Mouse (Mus musculus) lung, embryonic 15.5 days (tissue): ENCODE results near the gene Zfp341. TPM values are rescaled to one million over a fixed set of nuclear protein-coding genes. Genes with fewer than 3 reads are reported as not detected.

Experiments
- ATAC-seq: fragments of 200-750 bp; cut with Nextera tagmentation; 2 replicates; pipeline ENCODE4 v1.8.0; 2017; ENCODE audit warnings: moderate number of reproducible peaks, borderline replicate concordance; ENCODE audit not compliant: low FRiP score, low TSS enrichment; ENCODE audit errors: extremely low read depth
- H3K27ac ChIP-seq: fragments of 300-500 bp; sonication (generic); 2 replicates; pipeline ENCODE4 v1.5.1; 2015; ENCODE audit warnings: moderate library complexity, mild to moderate bottlenecking, inconsistent platforms
- H3K27me3 ChIP-seq: fragments of 300-500 bp; sonication (generic); 2 replicates; pipeline ENCODE4 v1.6.1; 2015; ENCODE audit warnings: inconsistent platforms
- H3K36me3 ChIP-seq: fragments of 300-500 bp; sonication (generic); 2 replicates; pipeline ENCODE4 v1.6.1; 2015; ENCODE audit warnings: inconsistent platforms
- H3K4me1 ChIP-seq: fragments of 300-500 bp; sonication (generic); 2 replicates; pipeline ENCODE4 v1.6.1; 2015; ENCODE audit warnings: inconsistent platforms
- H3K4me2 ChIP-seq: fragments of 300-500 bp; sonication (generic); 2 replicates; pipeline ENCODE4 v1.6.1; 2015; ENCODE audit warnings: inconsistent platforms, mild to moderate bottlenecking, moderate library complexity
- H3K4me3 ChIP-seq: fragments of 300-500 bp; sonication (generic); 2 replicates; pipeline ENCODE4 v1.5.1; 2015; ENCODE audit warnings: mild to moderate bottlenecking, inconsistent platforms
- H3K9ac ChIP-seq: fragments of 300-500 bp; sonication (generic); 2 replicates; pipeline ENCODE4 v1.6.1; 2015; ENCODE audit warnings: inconsistent platforms
- H3K9me3 ChIP-seq: fragments of 300-500 bp; sonication (generic); 2 replicates; pipeline ENCODE4 v1.6.1; 2016; ENCODE audit warnings: inconsistent platforms
- WGBS: fragments of 180-500 bp; shearing (Covaris S2); methylation state at CpG from one replicate; pipeline ENCODE4 v1.1.7; 2015; 5-methylcytosine and 5-hydroxymethylcytosine counted together
- polyA plus RNA-seq: library from polyadenylated mRNA; unstranded; fragments of >200 nt; fragmentation: Nextera tagmentation; extraction: Ambion mirVana; gene quantifications from 2 replicates; pipeline ENCODE4 v1.2.1, GENCODE M21; 2015

Zfp341 gene
- polyA plus RNA-seq, 1 experiment from 2014 or later, result 1.0 TPM

DNA sequence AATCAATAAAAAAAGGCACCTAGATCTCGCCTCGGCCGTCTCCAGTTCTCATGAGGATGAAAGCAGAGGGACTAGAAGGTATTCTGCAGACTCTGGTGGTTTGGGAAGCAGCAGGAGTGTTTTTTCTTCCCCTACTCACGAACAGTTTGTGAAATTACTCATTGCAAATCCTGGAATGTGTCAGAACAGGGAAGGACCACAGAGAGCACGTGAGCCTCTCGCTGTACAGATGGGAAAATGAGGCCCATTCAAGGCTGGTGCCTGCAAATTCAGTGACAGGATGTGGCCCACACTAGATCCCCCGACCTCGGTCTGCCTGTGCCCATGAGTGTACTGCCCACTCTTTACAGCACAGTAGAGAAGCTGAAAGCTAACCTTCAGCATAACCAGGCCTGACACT is 41.1 kb upstream of the Zfp341 start:
- no peaks in the 10 kb centered on the region for H3K36me3 ChIP-seq
- no peak overlapping the region for H3K4me3 ChIP-seq
- H3K4me2 ChIP-seq, result no peak overlapping the region
- ATAC-seq, result no peak
- H3K27me3 ChIP-seq, result no peaks in the 10 kb centered on the region
- 64% methylated on average over 8 of the region's 8 CpGs for WGBS
- H3K9me3 ChIP-seq, result no peaks in the 10 kb centered on the region
- no peak overlapping the region for H3K9ac ChIP-seq
- H3K27ac ChIP-seq, result no peak overlapping the region
- peaks cover 32% of the 10 kb centered on the region for H3K4me1 ChIP-seq

GRCm38 (mm10) chr2:154572996-154573395 is 40.1 kb upstream of the Zfp341 start:
- ATAC-seq, result no peak
- Histone ChIP-seq H3K9me3 (no peaks in the 10 kb centered on the region), H3K4me1 (peaks cover 22% of the 10 kb centered on the region), H3K36me3 (no peaks in the 10 kb centered on the region), H3K9ac (no peak overlapping the region), H3K4me3 (no peak overlapping the region), H3K27me3 (no peaks in the 10 kb centered on the region), H3K27ac (no peak overlapping the region), H3K4me2 (no peak overlapping the region)
- WGBS, result 61% methylated on average over 3 of the region's 3 CpGs

DNA sequence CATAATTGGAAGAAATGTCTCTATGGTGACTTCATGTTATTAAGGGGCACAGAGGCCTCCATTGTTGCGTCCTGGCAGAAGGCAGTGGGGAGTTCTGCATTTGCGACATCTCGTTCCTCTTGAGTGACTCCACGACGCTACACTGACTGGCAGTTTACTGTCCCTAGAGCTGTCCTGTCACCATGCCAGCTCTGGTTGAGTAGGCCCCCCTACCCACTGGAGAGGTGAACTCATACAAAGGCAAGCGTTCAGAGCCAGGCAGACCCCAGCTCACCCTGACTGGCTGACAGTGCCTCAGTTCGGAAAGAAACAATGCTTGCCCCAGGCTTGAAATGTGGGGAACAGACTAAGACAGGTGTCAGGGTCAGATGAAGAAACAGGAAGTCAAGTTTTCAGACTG is 38.8 kb upstream of the Zfp341 start:
- Histone ChIP-seq H3K36me3 (no peaks in the 10 kb centered on the region), H3K4me3 (no peak overlapping the region), H3K9me3 (no peaks in the 10 kb centered on the region), H3K4me1 (peaks cover 13% of the 10 kb centered on the region), H3K27ac (no peak overlapping the region), H3K27me3 (no peaks in the 10 kb centered on the region), H3K9ac (no peak overlapping the region), H3K4me2 (no peak overlapping the region)
- ATAC-seq, result no peak
- 72% methylated on average over 7 of the region's 7 CpGs for WGBS

DNA sequence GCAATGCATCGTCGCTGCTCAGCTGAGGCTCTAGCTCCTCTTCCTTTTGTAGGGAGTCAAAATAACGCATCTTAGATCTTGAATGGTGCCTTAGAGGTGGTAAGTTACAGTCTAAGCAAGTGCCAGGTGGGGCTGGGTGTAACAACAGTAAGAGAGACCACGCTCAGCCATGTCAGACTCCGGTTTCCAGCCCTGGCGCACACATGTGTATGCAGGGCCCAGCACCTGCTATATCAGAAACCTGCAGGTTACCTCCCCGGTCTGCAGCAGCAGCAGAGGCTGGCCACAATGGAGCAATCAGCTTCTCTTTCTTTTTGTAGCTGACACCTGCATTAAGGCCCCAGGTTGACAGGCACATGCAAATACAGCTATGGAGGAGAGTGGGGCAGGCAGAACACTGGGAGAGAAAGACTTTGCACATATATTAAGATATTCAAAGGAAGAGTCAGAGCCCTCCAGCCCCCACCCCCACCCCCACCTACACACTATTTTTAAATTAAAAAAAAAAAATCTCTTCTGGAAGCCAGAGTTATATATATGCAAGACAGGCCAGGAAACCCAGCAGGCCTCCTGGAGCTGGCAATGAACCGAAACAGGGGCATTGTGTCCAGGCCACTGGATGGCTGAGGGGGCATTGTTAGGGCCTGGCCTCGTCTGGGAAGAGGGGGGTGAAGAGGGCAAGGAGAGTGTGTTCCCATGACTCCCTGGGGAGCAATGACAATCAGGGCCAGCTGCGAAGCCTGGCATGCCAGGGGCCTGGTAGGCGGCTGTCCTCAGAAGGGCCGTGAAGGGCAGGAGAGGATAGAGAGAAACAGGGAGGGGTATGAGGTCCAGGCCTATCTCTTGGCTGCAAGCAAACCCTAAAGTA is 36.0 kb upstream of the Zfp341 start:
- no peak for ATAC-seq
- Histone ChIP-seq H3K4me1 (no peaks in the 10 kb centered on the region), H3K9ac (no peak overlapping the region), H3K4me3 (no peak overlapping the region), H3K36me3 (no peaks in the 10 kb centered on the region), H3K9me3 (no peaks in the 10 kb centered on the region), H3K4me2 (no peak overlapping the region), H3K27ac (no peak overlapping the region), H3K27me3 (no peaks in the 10 kb centered on the region)
- 57% methylated on average over 12 of the region's 12 CpGs for WGBS

DNA sequence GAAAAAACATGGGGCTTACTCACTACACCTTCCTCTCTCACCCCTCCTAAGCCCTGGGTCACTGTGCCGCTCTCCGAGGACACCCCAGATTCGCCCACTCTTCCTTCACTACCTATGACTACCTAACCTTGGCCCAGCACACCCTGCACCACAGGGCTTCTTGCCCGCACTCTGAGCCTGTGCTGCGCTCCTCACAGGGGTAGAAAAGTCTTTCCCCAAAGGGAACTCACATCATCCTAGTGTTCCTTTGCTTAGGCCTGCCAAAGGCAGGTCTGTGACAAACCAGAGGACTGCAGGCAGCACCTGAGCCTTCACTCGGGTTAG is 35.4 kb upstream of the Zfp341 start:
- Histone ChIP-seq H3K4me2 (no peak overlapping the region), H3K9ac (no peak overlapping the region), H3K36me3 (no peaks in the 10 kb centered on the region), H3K27ac (no peak overlapping the region), H3K27me3 (no peaks in the 10 kb centered on the region), H3K9me3 (no peaks in the 10 kb centered on the region), H3K4me1 (no peaks in the 10 kb centered on the region), H3K4me3 (no peak overlapping the region)
- WGBS, result 84% methylated on average over 6 of the region's 6 CpGs
- ATAC-seq, result no peak

- Histone ChIP-seq H3K27me3 (no peaks in the 10 kb centered on the region), H3K27ac (no peak overlapping the region; the same call in 1 of the 2 replicates), H3K9me3 (no peaks in the 10 kb centered on the region), H3K4me1 (peaks cover 11% of the 10 kb centered on the region; the same call in 1 of the 2 replicates), H3K36me3 (no peaks in the 10 kb centered on the region), H3K4me2 (no peak overlapping the region), H3K9ac (no peak overlapping the region), H3K4me3 (no peak overlapping the region)
- 64% methylated on average over 8 of the region's 8 CpGs for WGBS
- ATAC-seq, result no peak
Observed at GRCm38 (mm10) chr2:154580586-154580985, 32.5 kb upstream of the Zfp341 start.

GRCm38 (mm10) chr2:154581421-154581820 is 31.7 kb upstream of the Zfp341 start:
- Histone ChIP-seq H3K9me3 (no peaks in the 10 kb centered on the region), H3K9ac (no peak overlapping the region), H3K4me2 (no peak overlapping the region), H3K4me3 (no peak overlapping the region), H3K4me1 (peaks cover 11% of the 10 kb centered on the region; the same call in 1 of the 2 replicates), H3K27ac (no peak overlapping the region), H3K36me3 (peaks cover 2% of the 10 kb centered on the region; the same call in 1 of the 2 replicates), H3K27me3 (no peaks in the 10 kb centered on the region)
- ATAC-seq, result no peak
- WGBS, result 83% methylated on average over 1 of the region's 1 CpGs

DNA sequence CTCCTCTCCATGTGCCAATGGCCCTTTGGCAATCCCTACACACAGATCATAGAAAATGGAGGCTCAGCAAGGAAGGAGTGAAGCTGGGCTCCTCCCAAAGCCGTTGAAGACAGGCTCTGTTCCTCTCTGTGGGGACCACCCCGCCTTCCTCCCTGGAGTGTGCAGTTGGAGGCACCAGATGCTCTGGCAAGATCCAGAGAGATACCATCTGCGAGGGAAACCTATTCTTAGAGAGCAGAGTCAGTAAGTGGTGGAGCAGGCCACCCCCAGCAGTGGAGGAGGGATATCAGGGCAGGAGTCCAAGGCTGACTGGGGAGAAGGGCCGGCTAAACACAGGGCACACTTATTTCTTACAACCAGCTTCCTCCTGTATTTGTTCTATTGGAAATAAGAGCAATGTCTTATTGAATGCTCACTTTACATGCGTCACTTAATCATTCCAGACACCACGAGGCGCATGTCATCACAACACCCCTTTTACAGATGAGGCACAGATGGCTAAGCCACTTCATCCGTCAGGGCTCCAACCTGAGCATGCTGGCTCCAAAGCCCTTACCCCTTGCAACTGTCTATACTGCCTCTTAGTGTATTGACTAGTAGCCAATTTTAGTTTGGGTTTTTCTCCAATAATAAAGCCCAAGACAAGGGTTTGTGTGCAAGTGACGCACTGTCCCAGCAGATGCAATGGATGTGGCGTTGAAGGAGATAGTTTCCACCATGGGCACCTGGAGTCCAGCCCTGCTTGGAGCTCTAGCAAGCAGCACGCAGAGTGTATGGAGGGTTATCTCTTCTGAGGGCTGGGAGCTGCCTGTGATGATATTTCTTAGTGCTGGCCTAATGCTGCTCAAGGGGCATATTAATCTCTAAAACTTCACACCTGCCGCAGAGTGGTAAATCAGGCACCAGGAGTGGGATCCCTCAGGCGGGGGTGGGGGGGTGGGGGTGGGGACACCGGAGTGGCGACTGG is 28.9 kb upstream of the Zfp341 start:
- Histone ChIP-seq H3K27me3 (no peaks in the 10 kb centered on the region), H3K4me2 (no peak overlapping the region), H3K36me3 (peaks cover 11% of the 10 kb centered on the region; the same call in 1 of the 2 replicates), H3K9ac (no peak overlapping the region), H3K4me3 (no peak overlapping the region), H3K9me3 (no peaks in the 10 kb centered on the region), H3K4me1 (peaks cover 11% of the 10 kb centered on the region; the same call in 1 of the 2 replicates), H3K27ac (0 out of 2 replicates have a peak overlapping the region, but pooled peaks have one; percentile 29)
- WGBS, result 44% methylated on average over 15 of the region's 15 CpGs
- ATAC-seq, result peak; percentile 37; the same call in 1 of the 2 replicates

- no peak overlapping the region for H3K27ac ChIP-seq
- no peak for ATAC-seq
- H3K4me3 ChIP-seq, result no peak overlapping the region
- peaks cover 11% of the 10 kb centered on the region; the same call in 1 of the 2 replicates for H3K4me1 ChIP-seq
- 60% methylated on average over 17 of the region's 17 CpGs for WGBS
- no peak overlapping the region for H3K9ac ChIP-seq
- H3K9me3 ChIP-seq, result no peaks in the 10 kb centered on the region
- peaks cover 11% of the 10 kb centered on the region; the same call in 1 of the 2 replicates for H3K36me3 ChIP-seq
- H3K4me2 ChIP-seq, result no peak overlapping the region
- no peaks in the 10 kb centered on the region for H3K27me3 ChIP-seq
Observed at GRCm38 (mm10) chr2:154584931-154585601, 28.0 kb upstream of the Zfp341 start.

DNA sequence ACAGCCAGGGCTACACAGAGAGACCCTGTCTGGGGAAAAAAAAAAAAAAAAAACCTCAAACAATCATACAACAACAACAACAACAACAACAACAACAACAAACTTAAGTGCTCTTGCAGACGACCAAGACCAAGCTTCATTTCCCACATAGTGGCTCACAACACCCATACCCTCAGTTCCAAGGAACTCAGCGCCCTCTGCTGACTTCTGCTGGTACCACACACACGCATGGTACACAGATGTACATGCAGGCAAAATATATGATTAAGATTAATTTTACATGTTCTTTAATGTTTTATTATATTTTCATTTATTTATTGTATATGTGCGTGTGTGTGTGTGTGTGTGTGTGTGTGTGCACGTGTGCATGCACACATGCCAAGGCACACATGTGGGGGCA is 26.7 kb upstream of the Zfp341 start:
- Histone ChIP-seq H3K9ac (no peak overlapping the region), H3K9me3 (no peaks in the 10 kb centered on the region), H3K4me3 (no peak overlapping the region), H3K27me3 (no peaks in the 10 kb centered on the region), H3K4me1 (peaks cover 11% of the 10 kb centered on the region; the same call in 1 of the 2 replicates), H3K27ac (no peak overlapping the region), H3K36me3 (peaks cover 11% of the 10 kb centered on the region; the same call in 1 of the 2 replicates), H3K4me2 (no peak overlapping the region)
- 79% methylated on average over 5 of the region's 5 CpGs for WGBS
- ATAC-seq, result no peak

DNA sequence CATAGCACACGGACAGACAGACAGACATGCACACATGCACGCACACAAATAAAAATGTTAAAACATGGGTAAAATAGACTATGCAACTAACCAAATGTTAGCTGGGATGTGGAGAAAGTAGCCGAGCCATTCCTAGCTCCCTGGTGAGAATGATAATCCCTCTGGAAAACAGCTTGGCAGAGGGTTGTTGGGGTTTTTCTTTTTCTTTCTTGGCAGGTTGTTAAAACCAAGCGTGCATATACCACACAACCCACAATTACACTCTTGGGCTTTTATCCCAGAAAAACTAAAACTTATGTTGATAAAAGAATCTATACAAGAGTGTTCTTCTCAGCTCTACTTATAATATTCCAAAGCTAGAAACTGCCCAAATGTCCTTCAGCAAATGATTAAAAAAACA is 24.0 kb upstream of the Zfp341 start:
- H3K27ac ChIP-seq, result 0 out of 2 replicates have a peak overlapping the region, but pooled peaks have one; percentile 0
- no peak overlapping the region for H3K9ac ChIP-seq
- H3K36me3 ChIP-seq, result peaks cover 12% of the 10 kb centered on the region; the same call in 1 of the 2 replicates
- 0 out of 2 replicates have a peak, but pooled peaks cover 8% of the 10 kb centered on the region for H3K4me1 ChIP-seq
- 79% methylated on average over 4 of the region's 4 CpGs for WGBS
- no peaks in the 10 kb centered on the region for H3K9me3 ChIP-seq
- H3K27me3 ChIP-seq, result no peaks in the 10 kb centered on the region
- no peak overlapping the region for H3K4me2 ChIP-seq
- ATAC-seq, result no peak
- H3K4me3 ChIP-seq, result no peak overlapping the region
